In genomic region chr15:78850944-78851343, GRCm38 (mm10) we compare ENCODE assay signal across 18 mouse cellular contexts. TPM values are rescaled to one million over a fixed set of nuclear protein-coding genes. Genes with fewer than 3 reads are reported as not detected.
DNase-seq lines count a peak whose midpoint lies in the region; ATAC-seq and TF ChIP-seq lines count a peak whose summit lies in the region.
"Had no signal": no experiment of that assay in that cellular context is flagged by ENCODE, and none has a peak within 500 bp of the region (broad histone marks: within the 10 kb centered on the region; RNA-seq: fewer than 3 reads in every experiment).

No protein-coding gene starts in this region.

- no peaks in the 10 kb centered on the region for H3K79me2 ChIP-seq in MEL (ENCODE audit: control insufficient read depth, insufficient read depth, low read length, poor library complexity)

- WGBS in heart, embryonic 12.5 days = 46% methylated on average over 6 of the region's 6 CpGs

- no peak for DNase-seq in heart, postnatal 36 days
- DNase-seq in kidney, postnatal 10 days = peak; percentile 44
- no peak for DNase-seq in kidney, adult 9 months
- no peak for DNase-seq in MEL (ENCODE audit: low read depth, low spot score)
- peak; percentile 34 for DNase-seq in lung, postnatal 10 days
- DNase-seq in MN1 (ENCODE audit: low spot score) = no peak
- no peak for DNase-seq in left cerebral cortex, adult 8-10 months (ENCODE audit: low spot score in 2 of 2)
- DNase-seq: B cell, adult 2 months; cerebellum, adult 11 months; forebrain, postnatal 0 days; right cerebral cortex, adult 18-20 months; thymus, adult 18-20 months had no signal

- TF ChIP-seq EP300 in MEL (IDR thresholded peaks at IDR 0.05; ENCODE audit: low read depth in 1 of 2, low read length in 2 of 2) = no peak

- 0 out of 2 replicates have a peak overlapping the region, but pooled peaks have one; percentile 10 for H3K9ac ChIP-seq in heart, embryonic 12.5 days
- H3K9ac ChIP-seq in MEL (ENCODE audit: control insufficient read depth, low read depth, low read length, poor library complexity, severe bottlenecking) = no peak overlapping the region; the same call in 1 of the 2 replicates
- H3K9ac ChIP-seq: hindbrain, embryonic 14.5 days had no signal

- peaks cover 30% of the 10 kb centered on the region for H3K36me3 ChIP-seq in heart, embryonic 12.5 days
- H3K36me3 ChIP-seq in MEL (ENCODE audit: control insufficient read depth in 1 of 2, insufficient read depth in 2 of 2, low read length in 2 of 2) = peaks cover 0 to 5% of the 10 kb centered on the region in 2 experiments; a peak in 2 of 4 replicates

- H3K4me2 ChIP-seq in heart, embryonic 12.5 days = no peak overlapping the region
- H3K4me2 ChIP-seq: midbrain, embryonic 11.5 days had no signal

- no peak for TF ChIP-seq RAD21 in MEL (IDR thresholded peaks at IDR 0.05; ENCODE audit: low read depth, low read length)

- H3K9me3 ChIP-seq in heart, embryonic 12.5 days (replicated peaks) = no peaks in the 10 kb centered on the region
- H3K9me3 ChIP-seq in MEL (replicated peaks; ENCODE audit: insufficient read depth, low read length) = no peaks in the 10 kb centered on the region

- H3K27me3 ChIP-seq in heart, embryonic 12.5 days (replicated peaks) = 0 out of 2 replicates have a peak, but pooled peaks cover under 1% of the 10 kb centered on the region
- H3K27me3 ChIP-seq in MEL (ENCODE audit: control insufficient read depth in 1 of 2, insufficient read depth in 2 of 2, low read length in 2 of 2) = 0 out of 4 replicates have a peak, but pooled peaks cover 0 to 2% of the 10 kb centered on the region in 2 experiments

- intact Hi-C loops in heart, postnatal 36 days (cut with DNase I) = loop anchor here (5.0 kb wide), 1 partner anchor 34 kb away; no protein-coding TSS in a partner anchor

- TF ChIP-seq CTCF in MEL (IDR thresholded peaks at IDR 0.05 in 2 of 3, conservative IDR thresholded peaks at IDR 0.05 in 1 of 3; ENCODE audit: control insufficient read depth in 1 of 3, insufficient read depth in 1 of 3, low read depth in 2 of 3, low read length in 3 of 3, poor library complexity in 1 of 3, severe bottlenecking in 1 of 3) = no peak

- ATAC-seq in heart, embryonic 12.5 days (ENCODE audit: insufficient number of reproducible peaks, low FRiP score) = peak; percentile 22; the same call in 1 of the 2 replicates

- no peak for TF ChIP-seq POLR2A in MEL (IDR thresholded peaks at IDR 0.05; ENCODE audit: control insufficient read depth in 1 of 2, insufficient read depth in 1 of 2, low read depth in 1 of 2, low read length in 2 of 2, poor library complexity in 1 of 2)

- no peak overlapping the region for H3K4me3 ChIP-seq in heart, embryonic 12.5 days
- H3K4me3 ChIP-seq in MEL (ENCODE audit: control insufficient read depth in 1 of 2, insufficient read depth in 1 of 2, low read depth in 2 of 2, low read length in 2 of 2) = no peak overlapping the region

- peaks cover 43% of the 10 kb centered on the region for H3K4me1 ChIP-seq in heart, embryonic 12.5 days (replicated peaks)
- H3K4me1 ChIP-seq in MEL (ENCODE audit: control insufficient read depth in 1 of 2, insufficient read depth in 2 of 2, low read length in 2 of 2) = peaks cover 5 to 12% of the 10 kb centered on the region in 2 experiments

- peak overlapping the region; percentile 4; the same call in 1 of the 2 replicates for H3K27ac ChIP-seq in heart, embryonic 12.5 days (ENCODE audit: poor library complexity, severe bottlenecking)
- no peak overlapping the region for H3K27ac ChIP-seq in MEL (ENCODE audit: control insufficient read depth, low read depth, low read length)
- H3K27ac ChIP-seq: hindbrain, embryonic 14.5 days had no signal

TF ChIP-seq in MEL, 35 proteins besides CTCF, POLR2A, EP300 and RAD21:
- no peak for TF ChIP-seq SIN3A (IDR thresholded peaks at IDR 0.05; ENCODE audit: low read length)
- TF ChIP-seq MYB (IDR thresholded peaks at IDR 0.05; ENCODE audit: low read depth, low read length) = no peak
- TF ChIP-seq MAZ (IDR thresholded peaks at IDR 0.05; ENCODE audit: low read depth, low read length) = no peak
- no peak for TF ChIP-seq MXI1 (IDR thresholded peaks at IDR 0.05; ENCODE audit: low read depth, low read length)
- TF ChIP-seq MYC (IDR thresholded peaks at IDR 0.05; ENCODE audit: low read depth, low read length) = 0 out of 2 replicates have a peak, but pooled peaks have one; percentile 7
- 0 out of 2 replicates have a peak, but pooled peaks have one; percentile 6 for TF ChIP-seq ETS1 (IDR thresholded peaks at IDR 0.05; ENCODE audit: low read depth, low read length)
- 0 out of 2 replicates have a peak, but pooled peaks have one; percentile 8 for TF ChIP-seq GATA1 (IDR thresholded peaks at IDR 0.05; ENCODE audit: low read depth, low read length)
- no peak for TF ChIP-seq MEF2A (IDR thresholded peaks at IDR 0.05; ENCODE audit: extremely low read depth, insufficient replicate concordance, low read depth, low read length, poor library complexity, severe bottlenecking)
- no peak for TF ChIP-seq JUND (IDR thresholded peaks at IDR 0.05; ENCODE audit: low read depth, low read length)
- no peak for TF ChIP-seq USF1 (IDR thresholded peaks at IDR 0.05; ENCODE audit: low read depth, low read length)
- TF ChIP-seq CHD2 (IDR thresholded peaks at IDR 0.05; ENCODE audit: low read length) = no peak
TF ChIP-seq in MEL: peak in this region for 3.

RNA-seq across cellular contexts. Expression of gene Lgals2, which starts 4.4 kb away (rescaled TPM):
- 0.84 TPM in 1 of 2 replicates, not detected in the other for polyA plus RNA-seq in heart, embryonic 12.5 days (2016; fragmentation: Nextera tagmentation; extraction: Ambion mirVana)
- under 1 TPM in 1 of 2 experiments, not detected in 1; 0.56 TPM for total RNA-seq in heart, postnatal 36 days (2021)
- not detected in 2 replicates for total RNA-seq in MEL (2012; rRNA removed)
- not detected for polyA plus RNA-seq in MEL (2012; ENCODE audit: insufficient read depth in 1 of 2, insufficient read length in 2 of 2, low read depth in 1 of 2, low replicate concordance in 2 of 2, missing spikeins in 1 of 2)
- total RNA-seq in left cerebral cortex, adult 8-10 months (2022) = not detected
- total RNA-seq: forebrain, postnatal 0 days; gastrocnemius, adult 8-10 months had no signal
- polyA plus RNA-seq: embryonic facial prominence, embryonic 11.5 days; forebrain, postnatal 0 days; hindbrain, embryonic 14.5 days; limb, embryonic 11.5 days; midbrain, embryonic 11.5 days had no signal

RNA-seq across cellular contexts. Expression of gene Cdc42ep1, which starts 8.5 kb away (rescaled TPM):
- 40.5 and 40.8 TPM in 2 replicates for polyA plus RNA-seq in heart, embryonic 12.5 days (2016; fragmentation: Nextera tagmentation; extraction: Ambion mirVana)
- 10 to 100 TPM; 37.6 to 47.6 TPM for total RNA-seq in heart, postnatal 36 days (2021)
- total RNA-seq in MEL (2012; rRNA removed) = 0.04 TPM in 1 of 2 replicates, not detected in the other
- polyA plus RNA-seq in MEL (2012; ENCODE audit: insufficient read depth in 1 of 2, insufficient read length in 2 of 2, low read depth in 1 of 2, low replicate concordance in 2 of 2, missing spikeins in 1 of 2) = 1 to 10 TPM in 1 of 2 experiments, not detected in 1; 1.7 TPM
- total RNA-seq in left cerebral cortex, adult 8-10 months (2022) = 10 to 100 TPM; 16.8 to 22.9 (median 20.1) TPM

RNA-seq across cellular contexts. Expression of gene Gga1, which starts 26.0 kb away (rescaled TPM):
- polyA plus RNA-seq in heart, embryonic 12.5 days (2016; fragmentation: Nextera tagmentation; extraction: Ambion mirVana) = 54.0 and 54.7 TPM in 2 replicates
- total RNA-seq in heart, postnatal 36 days (2021) = 10 to 100 TPM; 40.3 to 43.2 TPM
- 16.1 and 18.2 TPM in 2 replicates for total RNA-seq in MEL (2012; rRNA removed)
- polyA plus RNA-seq in MEL (2012; ENCODE audit: insufficient read depth in 1 of 2, insufficient read length in 2 of 2, low read depth in 1 of 2, low replicate concordance in 2 of 2, missing spikeins in 1 of 2) = 10 to 100 TPM in 1 of 2 experiments, not detected in 1; 48.1 TPM
- 10 to 100 TPM; 53.5 to 64.7 (median 57.6) TPM for total RNA-seq in left cerebral cortex, adult 8-10 months (2022)

RNA-seq across cellular contexts. Expression of gene Card10, which starts 48.1 kb away (rescaled TPM):
- polyA plus RNA-seq in heart, embryonic 12.5 days (2016; fragmentation: Nextera tagmentation; extraction: Ambion mirVana) = 6.1 and 7.5 TPM in 2 replicates
- total RNA-seq in heart, postnatal 36 days (2021) = 10 to 100 TPM; 15.4 to 19.0 TPM
- total RNA-seq in MEL (2012; rRNA removed) = not detected in 2 replicates
- polyA plus RNA-seq in MEL (2012; ENCODE audit: insufficient read depth in 1 of 2, insufficient read length in 2 of 2, low read depth in 1 of 2, low replicate concordance in 2 of 2, missing spikeins in 1 of 2) = not detected
- total RNA-seq in left cerebral cortex, adult 8-10 months (2022) = 1 to 10 TPM; 4.9 to 5.4 (median 5.0) TPM

RNA-seq across cellular contexts. Expression of gene Gm49510, which starts 48.5 kb away (rescaled TPM):
- 0.15 and 0.47 TPM in 2 replicates for polyA plus RNA-seq in heart, embryonic 12.5 days (2016; fragmentation: Nextera tagmentation; extraction: Ambion mirVana)
- total RNA-seq in heart, postnatal 36 days (2021) = not detected
- total RNA-seq in MEL (2012; rRNA removed) = 0.27 TPM in 1 of 2 replicates, not detected in the other
- under 1 TPM in 1 of 2 experiments, not detected in 1; 0.17 TPM for polyA plus RNA-seq in MEL (2012; ENCODE audit: insufficient read depth in 1 of 2, insufficient read length in 2 of 2, low read depth in 1 of 2, low replicate concordance in 2 of 2, missing spikeins in 1 of 2)
- under 1 TPM in 2 of 4 experiments, not detected in 2; 0.36 to 0.46 TPM for total RNA-seq in left cerebral cortex, adult 8-10 months (2022)
- total RNA-seq: forebrain, postnatal 0 days; gastrocnemius, adult 8-10 months had no signal
- polyA plus RNA-seq: forebrain, postnatal 0 days had no signal

Comparison
In these comparisons a context has a peak if more than half of its experiments do, and no peak if none do; other contexts are left out.
1. DNase-seq: peak in kidney, postnatal 10 days (single experiment) and lung, postnatal 10 days (single experiment); none in heart, postnatal 36 days (0 of 2), kidney, adult 9 months (single experiment), MEL (single experiment), MN1 (single experiment) and left cerebral cortex, adult 8-10 months (0 of 2).
2. RNA of gene Cdc42ep1, which starts 8.5 kb away (total RNA-seq): 37.6 to 47.6 TPM in heart, postnatal 36 days and 16.8 to 22.9 TPM in left cerebral cortex, adult 8-10 months; 0.04 TPM in MEL; every median in the first group is over 10 times any median in the second.